Mouse (Mus musculus): ENCODE measurements around the gene Ndufs7.
A peak's percentile ranks its signal among the peaks of the same experiment; 100 is the strongest.

DNA sequence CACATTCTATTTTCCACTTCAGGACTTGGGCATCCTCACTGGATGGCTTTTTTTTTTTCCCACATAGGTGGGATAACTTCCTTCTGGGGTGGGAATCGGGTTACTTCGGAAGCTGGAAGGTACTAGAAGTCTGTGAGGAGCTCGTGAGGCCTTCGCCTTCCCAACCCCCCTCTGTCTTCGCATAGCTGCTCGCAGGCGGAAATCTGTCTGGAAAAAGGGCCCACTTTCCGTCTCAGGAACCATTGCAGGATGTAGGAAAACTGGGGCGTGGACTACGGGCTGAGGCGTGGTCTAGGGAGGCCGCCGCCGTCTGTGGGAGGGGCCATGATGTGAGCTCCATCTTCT lies 22.9 kb upstream of the Ndufs7 start:
- 0 out of 2 replicates have a peak, but pooled peaks have one; percentile 7 for TF ChIP-seq ZNF384 (IDR thresholded peaks at IDR 0.05; ENCODE audit: low read depth, low read length)
- no peak for TF ChIP-seq ZC3H11A (IDR thresholded peaks at IDR 0.05; ENCODE audit: borderline replicate concordance, low read depth, low read length)
- TF ChIP-seq MAFK (IDR thresholded peaks at IDR 0.05; ENCODE audit: insufficient read depth, low read depth, low read length) = no peak
- no peak for TF ChIP-seq HCFC1 (IDR thresholded peaks at IDR 0.05; ENCODE audit: borderline replicate concordance, insufficient read depth, low read length)
- no peak for TF ChIP-seq CHD2 (IDR thresholded peaks at IDR 0.05; ENCODE audit: low read depth, low read length)
